Mouse (Mus musculus) liver, postnatal 0 days (tissue): ENCODE results near the gene Knstrn. TPM values are rescaled to one million over a fixed set of nuclear protein-coding genes. Genes with fewer than 3 reads are reported as not detected.

ENCODE experiments used
- ATAC-seq: fragments of 200-750 bp; cut with Nextera tagmentation; 2 replicates; pipeline ENCODE4 v1.8.0; 2017; ENCODE audit warnings: mild to moderate bottlenecking, moderate library complexity
- DNase-seq: peaks from one replicate; pipeline ENCODE4 v3.0.0-alpha.2; 2016
- H3K27ac ChIP-seq: fragments of 300-500 bp; sonication (generic); 2 replicates; pipeline ENCODE4 v1.5.1; 2014; ENCODE audit warnings: antibody characterized with exemption, moderate library complexity, mild to moderate bottlenecking, low read depth
- H3K27me3 ChIP-seq: fragments of 300-500 bp; sonication (generic); 2 replicates; pipeline ENCODE4 v1.6.1; 2014; ENCODE audit warnings: low read length, control low read depth, mixed read lengths; ENCODE audit not compliant: insufficient read depth
- H3K36me3 ChIP-seq: fragments of 300-500 bp; sonication (generic); replicated peaks from 2 replicates; pipeline ENCODE4 v1.6.1; 2014; ENCODE audit warnings: mild to moderate bottlenecking, control low read depth, low read length, moderate library complexity, mixed read lengths; ENCODE audit not compliant: insufficient read depth
- H3K4me1 ChIP-seq: fragments of 300-500 bp; sonication (generic); 2 replicates; pipeline ENCODE4 v1.6.1; 2014; ENCODE audit warnings: antibody characterized with exemption, mild to moderate bottlenecking, control low read depth; ENCODE audit not compliant: insufficient read depth
- H3K4me2 ChIP-seq: fragments of 300-500 bp; sonication (generic); 2 replicates; pipeline ENCODE4 v1.6.1; 2014; ENCODE audit warnings: low read depth, mild to moderate bottlenecking, low read length, moderate library complexity, mixed read lengths
- H3K4me3 ChIP-seq: fragments of 300-500 bp; sonication (generic); 2 replicates; pipeline ENCODE4 v1.5.1; 2014; ENCODE audit warnings: low read depth, low read length
- H3K9ac ChIP-seq: fragments of 300-500 bp; sonication (generic); replicated peaks from 2 replicates; pipeline ENCODE4 v1.6.1; 2014; ENCODE audit warnings: mild to moderate bottlenecking, moderate library complexity
- H3K9me3 ChIP-seq: fragments of 300-500 bp; sonication (generic); 2 replicates; pipeline ENCODE4 v1.6.1; 2016; ENCODE audit warnings: mild to moderate bottlenecking, control low read depth, low read length, mixed read lengths
- CTCF ChIP-seq: sonication (generic); IDR thresholded peaks from 2 replicates; pipeline ENCODE4 v1.5.1; 2016; ENCODE audit warnings: antibody characterized with exemption, low read depth
- EP300 ChIP-seq: IDR thresholded peaks from 2 replicates; pipeline ENCODE4 v1.6.1; 2016; ENCODE audit warnings: antibody characterized with exemption, low read depth, mild to moderate bottlenecking
- WGBS: fragments of 180-500 bp; shearing (Covaris S2); extraction: QIAGEN DNeasy Blood & Tissue Kit; methylation state at CpG from one replicate; pipeline ENCODE4 v1.1.7; 2014; ENCODE audit not compliant: insufficient replicate concordance; 5-methylcytosine and 5-hydroxymethylcytosine counted together
- polyA plus RNA-seq: library from polyadenylated mRNA; unstranded; fragments of >200 nt; fragmentation: Nextera tagmentation; extraction: Ambion mirVana; gene quantifications from 2 replicates; pipeline ENCODE4 v1.2.1, GENCODE M21; 2015

Gene Knstrn
- polyA plus RNA-seq, 1 experiment from 2014 or later, result 31.4 TPM

GRCm38 (mm10) chr2:118899306-118899705 lies 85.5 kb downstream of the Knstrn start:
- Histone ChIP-seq H3K27me3 (peaks cover 61% of the 10 kb centered on the region), H3K9ac (no peak overlapping the region), H3K4me2 (no peak overlapping the region), H3K4me1 (peaks cover 44% of the 10 kb centered on the region), H3K36me3 (no peaks in the 10 kb centered on the region), H3K9me3 (no peaks in the 10 kb centered on the region), H3K27ac (no peak overlapping the region), H3K4me3 (no peak overlapping the region)
- DNase-seq (no peak), ATAC-seq (no peak)
- TF ChIP-seq CTCF, result no peak
- no peak for TF ChIP-seq EP300
- 34% methylated on average over 7 of the region's 7 CpGs for WGBS

- WGBS, result 2% methylated on average over 32 of the region's 32 CpGs
- Histone ChIP-seq H3K27me3 (peaks cover 54% of the 10 kb centered on the region), H3K9me3 (no peaks in the 10 kb centered on the region), H3K4me2 (peak within 1 kb of the TSS; percentile 100), H3K36me3 (no peaks in the 10 kb centered on the region), H3K9ac (peak within 1 kb of the TSS; percentile 89), H3K4me3 (peak within 1 kb of the TSS; percentile 95), H3K27ac (peak within 1 kb of the TSS; percentile 31; the same call in 1 of the 2 replicates), H3K4me1 (peaks cover 53% of the 10 kb centered on the region)
- ATAC-seq (no peak), DNase-seq (peak; percentile 63)
- TF ChIP-seq CTCF, result no peak
- TF ChIP-seq EP300, result no peak
These were observed 86.4 kb downstream of the Knstrn start, which contains the start of gene Bahd1 for GRCm38 (mm10) chr2:118899981-118900825. TSS of gene Bahd1 (plus strand) at chr2:118900377.

- no peak for TF ChIP-seq EP300
- no peak for TF ChIP-seq CTCF
- H3K9ac ChIP-seq, result peak overlapping the region; percentile 89
- DNase-seq (no peak), ATAC-seq (no peak)
- H3K27ac ChIP-seq, result 0 out of 2 replicates have a peak overlapping the region, but pooled peaks have one; percentile 31
- H3K4me2 ChIP-seq, result peak overlapping the region; percentile 100
- no peaks in the 10 kb centered on the region for H3K9me3 ChIP-seq
- 1% methylated on average over 11 of the region's 11 CpGs for WGBS
- H3K4me3 ChIP-seq, result peak overlapping the region; percentile 95
- peaks cover 59% of the 10 kb centered on the region for H3K4me1 ChIP-seq
- H3K36me3 ChIP-seq, result no peaks in the 10 kb centered on the region
- H3K27me3 ChIP-seq, result peaks cover 48% of the 10 kb centered on the region
These were observed 87.0 kb downstream of the Knstrn start for GRCm38 (mm10) chr2:118900826-118901140.

DNA sequence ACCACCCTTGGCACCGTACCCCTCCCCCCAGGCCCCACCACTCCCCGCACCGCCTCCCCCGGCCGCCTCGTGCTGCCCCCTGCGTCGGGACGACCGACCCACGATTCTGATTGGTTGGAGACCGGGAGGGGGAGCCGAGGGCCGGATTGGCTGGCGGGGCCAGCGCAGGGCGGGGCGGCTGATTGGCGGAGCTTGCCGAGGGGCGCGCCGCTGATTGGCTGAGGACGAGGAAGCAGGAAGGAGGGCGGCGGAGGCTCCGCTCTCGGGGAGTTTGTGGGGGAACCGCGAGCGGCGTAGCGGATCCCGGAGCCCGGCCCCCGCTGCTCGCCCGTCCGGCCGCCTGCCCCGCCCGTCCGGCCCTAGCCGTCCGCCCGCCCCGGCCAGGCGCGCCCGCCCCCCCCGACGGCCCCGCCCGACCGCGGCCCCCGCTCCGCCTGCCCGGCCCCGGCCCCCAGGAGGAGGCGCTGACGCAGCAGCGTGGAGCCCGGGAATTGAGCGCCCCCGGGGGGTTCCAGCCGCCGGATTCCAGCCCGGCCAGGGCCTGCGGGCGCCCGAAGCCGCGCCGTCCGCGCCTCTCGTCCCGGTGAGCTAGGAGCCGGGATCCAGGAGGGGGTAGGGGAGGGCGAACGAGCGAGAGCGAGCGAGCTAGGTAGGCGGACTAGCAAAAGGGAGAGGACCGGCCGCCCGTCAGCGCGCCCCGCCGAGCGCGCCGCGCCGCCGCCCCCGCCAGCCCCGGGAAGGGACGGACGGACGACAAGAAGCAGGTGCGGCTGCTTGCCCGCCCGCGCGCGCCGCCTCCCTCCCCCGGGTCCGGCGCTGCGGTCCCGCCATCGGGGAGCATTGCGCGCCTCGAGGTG lies 87.6 kb downstream of the Knstrn start:
- Histone ChIP-seq H3K36me3 (no peaks in the 10 kb centered on the region), H3K4me3 (peak overlapping the region; percentile 95), H3K4me1 (peaks cover 64% of the 10 kb centered on the region), H3K4me2 (peak overlapping the region; percentile 100), H3K9me3 (no peaks in the 10 kb centered on the region), H3K27me3 (peaks cover 42% of the 10 kb centered on the region), H3K27ac (peak overlapping the region; percentile 94), H3K9ac (peak overlapping the region; percentile 89)
- WGBS, result under 1% methylated on average over 44 of the region's 120 CpGs
- peak; percentile 90 for ATAC-seq
- TF ChIP-seq EP300 (no peak), CTCF (peak; percentile 33)
- DNase-seq, result peak; percentile 97

- Histone ChIP-seq H3K27me3 (peaks cover 32% of the 10 kb centered on the region), H3K9me3 (no peaks in the 10 kb centered on the region), H3K36me3 (no peaks in the 10 kb centered on the region), H3K4me2 (peak overlapping the region; percentile 100), H3K4me3 (peak overlapping the region; percentile 95), H3K9ac (peak overlapping the region; percentile 89), H3K4me1 (peaks cover 56% of the 10 kb centered on the region), H3K27ac (peak overlapping the region; percentile 94)
- TF ChIP-seq EP300 (no peak), CTCF (peak; percentile 51)
- ATAC-seq (peak; percentile 24), DNase-seq (peak; percentile 75)
- under 1% methylated on average over 67 of the region's 106 CpGs for WGBS
These were observed 88.5 kb downstream of the Knstrn start for GRCm38 (mm10) chr2:118902051-118903025.
